Mouse (Mus musculus): ENCODE data around the gene Cyyr1. TPM values are rescaled to one million over a fixed set of nuclear protein-coding genes. Genes with fewer than 3 reads are reported as not detected.

Gene Cyyr1
- polyA plus RNA-seq, 1 experiment, result 5.7 TPM

DNA sequence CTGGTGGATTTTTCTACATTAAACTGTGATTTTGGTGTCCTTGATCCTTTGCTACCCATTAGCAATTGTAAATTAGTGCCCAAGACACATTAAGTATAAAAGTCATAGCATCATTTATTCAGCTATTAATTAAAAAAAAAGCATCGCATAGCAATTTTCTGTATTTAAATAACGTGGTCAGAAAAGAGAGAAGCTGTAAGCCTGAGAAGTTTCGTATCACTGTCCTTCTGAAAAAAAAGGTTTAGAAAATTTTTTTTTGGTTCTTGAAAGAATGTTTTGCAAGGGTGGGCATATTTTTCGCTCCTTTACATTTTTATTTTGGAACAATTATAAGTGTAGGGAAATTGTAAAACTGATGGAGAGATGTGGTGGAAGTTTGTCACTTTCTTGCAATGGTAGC is 83.1 kb downstream of the Cyyr1 start:
- DNase-seq (ENCODE audit: low spot score), result no peak

DNA sequence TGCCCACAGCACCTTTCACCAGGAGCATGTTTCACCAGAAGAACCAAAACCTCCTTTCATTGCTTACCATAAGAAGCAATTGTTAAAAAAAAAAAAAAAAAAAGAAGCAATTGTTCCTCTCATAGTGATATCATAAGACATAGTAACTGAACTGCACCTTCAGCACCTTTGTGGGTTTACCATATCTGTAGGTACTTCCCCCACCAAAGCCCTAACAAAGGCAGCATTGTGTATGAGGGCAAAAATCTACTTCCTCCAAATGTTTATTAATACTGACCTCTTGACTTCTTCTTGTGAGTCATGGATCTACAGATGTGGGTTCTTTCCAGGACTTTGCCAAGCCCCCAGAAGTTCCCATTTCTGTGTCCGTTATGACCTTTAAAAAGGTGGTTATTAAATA is 98.2 kb downstream of the Cyyr1 start:
- no peak for DNase-seq (ENCODE audit: low spot score)

DNA sequence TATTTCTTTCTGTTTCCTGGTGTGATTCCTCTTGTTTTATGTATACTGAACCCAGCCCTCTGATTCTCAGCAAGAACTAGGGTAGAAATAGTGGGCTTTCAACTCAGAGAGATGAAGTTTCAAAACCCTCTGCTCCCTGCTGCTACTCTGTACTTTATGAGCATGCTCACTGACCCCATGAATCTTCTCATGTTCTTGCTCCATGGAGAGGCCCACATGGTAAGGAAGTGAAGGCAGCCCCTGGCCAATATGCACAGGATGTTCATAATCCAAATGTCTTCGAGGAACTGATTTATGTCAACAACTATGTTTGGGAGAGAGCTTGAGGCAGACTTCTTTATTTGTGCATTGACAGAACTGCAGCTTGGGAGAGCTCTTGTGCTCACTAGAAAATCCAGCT is 106.9 kb downstream of the Cyyr1 start:
- DNase-seq (ENCODE audit: low spot score), result no peak

DNA sequence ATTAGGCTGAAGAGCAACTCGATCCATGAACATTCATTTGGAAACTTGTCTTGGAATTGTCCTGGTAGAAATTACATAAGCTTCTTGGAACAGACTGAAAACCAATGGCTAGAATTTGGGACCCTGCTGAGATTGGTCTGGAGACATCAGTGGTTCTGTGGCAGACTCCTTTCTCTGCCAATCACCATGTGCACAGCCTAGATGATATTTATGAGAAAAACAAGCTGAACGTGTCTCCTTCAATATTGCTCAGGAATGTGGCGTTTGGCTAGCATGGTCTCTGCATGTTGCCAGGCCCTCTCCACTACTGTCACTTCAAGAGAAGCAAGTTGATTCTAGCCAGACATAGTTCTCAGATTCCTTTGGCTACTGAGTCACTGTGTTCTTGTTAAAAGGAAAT is 107.4 kb downstream of the Cyyr1 start:
- no peak for DNase-seq (ENCODE audit: low spot score)

DNA sequence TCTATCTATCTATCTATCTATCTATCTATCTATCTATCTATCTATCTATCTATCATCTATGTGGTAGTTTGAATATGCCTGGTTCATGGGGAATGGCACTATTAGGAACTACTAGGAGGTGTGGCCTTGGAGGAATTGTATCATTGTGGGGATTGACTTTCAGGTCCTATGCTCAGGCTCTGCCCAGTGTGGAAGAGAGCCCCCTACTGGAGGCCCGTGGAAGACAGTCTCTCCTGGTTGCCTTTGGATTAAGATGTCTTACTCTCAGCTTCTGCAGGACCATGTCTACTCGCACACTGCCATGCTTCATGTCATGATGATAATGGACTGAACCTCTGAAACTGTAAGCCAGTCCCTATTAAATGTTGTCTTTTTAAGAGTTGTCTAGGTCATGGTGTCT is 117.8 kb downstream of the Cyyr1 start:
- DNase-seq (ENCODE audit: low spot score), result no peak

DNA sequence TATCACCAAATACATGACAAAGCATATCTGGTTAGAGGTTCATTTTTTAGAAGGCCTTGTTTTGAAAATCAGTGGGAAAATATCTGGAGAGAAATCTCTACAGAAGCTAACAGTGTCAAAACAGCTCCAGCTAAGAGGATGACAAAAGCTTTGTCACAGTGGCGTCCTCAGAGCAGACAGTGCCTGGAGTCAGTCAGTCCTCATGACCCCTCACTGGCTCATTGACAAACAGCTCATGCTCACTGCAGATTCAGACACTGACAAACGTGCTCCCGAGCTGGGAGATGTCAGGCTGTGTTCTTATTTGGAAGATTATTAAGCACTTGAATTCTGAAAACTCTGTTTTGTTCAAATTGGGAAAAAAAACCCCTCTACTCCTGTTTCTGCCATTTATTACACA is 124.0 kb downstream of the Cyyr1 start:
- DNase-seq (ENCODE audit: low spot score), result no peak

DNA sequence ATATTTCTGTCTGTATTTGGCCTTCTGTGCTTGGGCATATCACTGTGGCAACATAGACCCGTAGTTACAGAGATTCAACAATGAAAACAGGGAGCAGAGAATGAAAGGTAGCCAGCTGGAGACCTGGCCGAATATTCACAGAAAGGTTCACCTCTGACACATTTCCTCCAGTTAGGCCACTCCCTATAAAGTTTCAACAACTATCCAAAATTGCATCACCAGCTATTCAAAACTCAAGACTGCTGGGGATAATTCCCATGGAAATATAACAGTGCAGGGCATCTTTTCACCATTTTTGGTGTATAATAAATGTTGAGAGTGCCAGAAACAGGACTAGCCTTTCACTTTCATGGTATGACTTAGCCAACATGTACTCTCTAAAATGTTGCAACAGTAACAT is 130.3 kb downstream of the Cyyr1 start:
- no peak for DNase-seq (ENCODE audit: low spot score)

DNA sequence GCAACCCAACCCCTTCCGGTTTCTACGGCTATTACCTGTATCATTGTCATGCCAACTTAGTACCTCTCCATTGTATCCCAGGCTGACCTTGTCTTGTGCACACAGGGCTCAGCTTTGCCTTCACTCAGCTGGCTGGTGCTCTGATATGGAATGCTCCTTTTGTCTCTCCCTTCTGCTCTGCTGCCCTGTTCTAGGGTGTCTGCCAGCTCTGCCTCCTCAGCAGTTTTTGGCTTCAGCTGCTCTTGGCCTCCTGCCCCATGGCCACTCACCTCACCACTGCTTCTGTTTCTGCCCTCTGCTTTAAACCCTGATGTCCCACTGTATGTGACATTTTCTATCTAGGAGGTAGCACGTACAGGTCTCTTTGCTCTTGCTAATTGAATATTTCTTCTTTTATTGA is 137.8 kb downstream of the Cyyr1 start:
- DNase-seq (ENCODE audit: low spot score), result no peak

DNA sequence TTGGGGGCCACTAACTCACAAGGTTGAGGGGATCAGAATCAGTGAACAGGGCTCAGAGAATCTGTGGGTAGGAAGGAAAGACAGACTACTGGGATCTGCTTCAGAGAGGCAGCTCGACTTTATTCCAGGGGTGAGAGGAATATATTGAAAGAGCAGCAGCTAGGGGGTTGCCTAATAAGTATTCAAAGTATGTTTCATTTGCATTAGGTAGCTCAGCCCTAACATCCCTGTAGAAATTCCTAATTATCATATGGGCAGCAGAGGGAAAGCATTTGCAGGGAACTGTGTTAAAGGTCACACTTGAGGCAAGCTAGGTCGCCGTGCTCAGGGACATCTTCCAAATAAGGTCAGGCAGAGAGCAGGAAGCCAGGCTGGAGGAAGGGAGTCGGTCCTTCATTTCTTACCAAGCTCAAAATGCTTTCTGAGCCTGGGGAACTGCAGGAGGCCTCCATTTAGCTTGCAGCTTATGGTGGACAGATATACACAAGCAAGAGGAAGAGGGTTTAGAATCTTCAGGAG is 159.7 kb downstream of the Cyyr1 start:
- no peak for DNase-seq (ENCODE audit: low spot score)

DNA sequence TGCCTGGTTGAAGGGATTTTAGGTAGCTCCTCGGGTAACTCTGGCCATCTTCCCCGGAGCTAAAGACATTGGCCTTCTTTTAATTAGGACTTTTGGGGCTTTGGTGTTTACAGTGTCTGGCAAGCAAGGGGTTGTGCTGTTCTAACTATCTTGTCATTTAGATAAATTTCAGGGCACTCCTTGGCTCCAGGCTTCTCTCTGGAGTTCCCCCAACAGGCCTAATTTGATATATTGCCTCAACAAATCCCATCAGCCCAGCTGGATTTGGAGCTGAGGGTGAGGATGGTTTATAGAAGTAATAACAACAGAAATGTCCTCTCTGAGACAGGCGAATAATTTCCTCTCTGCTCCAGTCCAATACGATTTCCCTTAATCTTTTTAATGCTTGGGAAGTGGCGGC is 166.4 kb downstream of the Cyyr1 start:
- DNase-seq (ENCODE audit: low spot score), result no peak

Other genes with a start within 250 kb of the Cyyr1 start
- gene Adamts1, start 249.7 kb upstream of the Cyyr1 start, polyA plus RNA-seq (2012; rRNA removed), result 28.3 and 32.1 TPM in 2 replicates